Mouse (Mus musculus) kidney, embryonic 14.5 days (tissue): Measurements from ENCODE around the gene Gm10642. TPM values are rescaled to one million over a fixed set of nuclear protein-coding genes. Genes with fewer than 3 reads are reported as not detected.
A peak's percentile ranks its signal among the peaks of the same experiment; 100 is the strongest.

Source experiments
- ATAC-seq: fragments of 200-750 bp; cut with Nextera tagmentation; 2 replicates; pipeline ENCODE4 v1.8.0; 2017; ENCODE audit warnings: moderate number of reproducible peaks, mild to moderate bottlenecking, moderate TSS enrichment, moderate library complexity; ENCODE audit not compliant: low FRiP score, low TSS enrichment
- H3K27ac ChIP-seq: fragments of 300-500 bp; sonication (generic); 2 replicates; pipeline ENCODE4 v1.5.1; 2014; ENCODE audit warnings: low read depth, mild to moderate bottlenecking, low read length, moderate library complexity, mixed read lengths
- H3K27me3 ChIP-seq: fragments of 300-500 bp; sonication (generic); 2 replicates; pipeline ENCODE4 v1.6.1; 2014; ENCODE audit warnings: mild to moderate bottlenecking, low read length; ENCODE audit not compliant: control insufficient read depth, insufficient read depth
- H3K36me3 ChIP-seq: fragments of 300-500 bp; sonication (generic); 2 replicates; pipeline ENCODE4 v1.6.1; 2014; ENCODE audit warnings: low read length, mixed read lengths; ENCODE audit not compliant: control insufficient read depth, insufficient read depth
- H3K4me1 ChIP-seq: fragments of 300-500 bp; sonication (generic); 2 replicates; pipeline ENCODE4 v1.6.1; 2014; ENCODE audit warnings: low read length, mixed read lengths; ENCODE audit not compliant: control insufficient read depth, insufficient read depth
- H3K4me2 ChIP-seq: fragments of 300-500 bp; sonication (generic); replicated peaks from 2 replicates; pipeline ENCODE4 v1.6.1; 2014; ENCODE audit warnings: low read depth, mild to moderate bottlenecking, low read length
- H3K4me3 ChIP-seq: fragments of 300-500 bp; sonication (generic); 2 replicates; pipeline ENCODE4 v1.5.1; 2014; ENCODE audit warnings: mild to moderate bottlenecking, low read length
- H3K9ac ChIP-seq: fragments of 300-500 bp; sonication (generic); 2 replicates; pipeline ENCODE4 v1.6.1; 2014; ENCODE audit warnings: low read depth, mild to moderate bottlenecking, low read length, moderate library complexity
- H3K9me3 ChIP-seq: fragments of 300-500 bp; sonication (generic); 2 replicates; pipeline ENCODE4 v1.6.1; 2016; ENCODE audit warnings: low read length; ENCODE audit not compliant: control insufficient read depth
- WGBS: fragments of 180-500 bp; shearing (Covaris S2); extraction: QIAGEN DNeasy Blood & Tissue Kit; methylation state at CpG from one replicate; pipeline ENCODE4 v1.1.7; 2014; 5-methylcytosine and 5-hydroxymethylcytosine counted together
- polyA plus RNA-seq: library from polyadenylated mRNA; unstranded; fragments of >200 nt; fragmentation: Nextera tagmentation; extraction: Ambion mirVana; gene quantifications from 2 replicates; pipeline ENCODE4 v1.2.1, GENCODE M21; 2014

Gene Gm10642
- polyA plus RNA-seq: 0.24 TPM in 1 of 2 replicates, not detected in the other

DNA sequence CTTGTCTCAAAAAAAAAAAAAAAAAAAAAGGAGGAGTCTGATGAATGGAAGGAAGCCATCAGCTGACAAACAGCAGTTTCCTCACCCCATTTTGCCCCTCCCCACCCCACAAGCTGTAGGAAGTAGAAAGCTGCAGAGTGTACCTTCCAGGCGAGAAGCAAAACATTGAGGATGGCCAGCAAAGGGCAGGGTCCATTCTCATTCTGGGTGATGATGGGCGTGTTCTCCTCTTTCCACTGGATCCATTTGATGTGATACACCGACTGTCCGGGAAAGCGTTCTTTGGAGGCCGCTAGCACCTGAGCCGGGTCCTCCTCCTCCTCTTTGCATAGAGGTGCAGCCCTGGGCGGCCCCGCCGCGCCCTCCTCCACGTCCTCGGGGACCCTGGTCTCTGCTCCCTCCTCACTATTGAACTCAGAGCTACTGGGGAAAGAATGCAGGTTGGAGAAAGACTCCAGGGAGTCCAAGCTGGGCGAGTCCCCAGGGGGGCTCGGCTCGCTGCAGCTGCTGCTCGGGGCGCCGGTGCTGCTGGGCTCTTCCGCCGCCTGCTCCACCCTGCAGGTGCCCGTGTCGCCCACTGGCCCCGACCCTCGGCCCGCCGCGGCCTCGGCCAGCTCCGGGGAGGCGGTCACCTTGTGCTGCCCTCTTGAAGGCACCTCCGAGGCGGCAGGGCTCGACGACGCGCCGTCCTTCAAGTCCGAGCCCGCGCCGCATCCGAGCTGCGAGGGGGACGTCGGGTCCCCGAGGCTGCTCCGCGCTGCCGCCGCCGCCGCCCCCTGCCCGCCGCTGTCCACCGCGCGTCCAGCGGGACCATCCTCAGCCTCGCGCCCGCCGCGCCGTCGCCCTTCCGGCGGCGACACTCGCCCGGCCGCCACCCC lies at the start of gene Gm10642:
Gene Gm10642 (plus strand): TSS at position 122 of the 878 bp plus-strand sequence.
- H3K4me3 ChIP-seq: peak within 1 kb of the TSS; percentile 74
- WGBS: under 1% methylated on average over 71 of the region's 72 CpGs
- peak within 1 kb of the TSS; percentile 93 for H3K27ac ChIP-seq
- peak; percentile 71 for ATAC-seq
- peak within 1 kb of the TSS; percentile 91 for H3K4me2 ChIP-seq
- H3K4me1 ChIP-seq: peaks cover 12% of the 10 kb centered on the region; the same call in 1 of the 2 replicates
- H3K9ac ChIP-seq: peak within 1 kb of the TSS; percentile 85
- no peaks in the 10 kb centered on the region for H3K27me3 ChIP-seq
- H3K36me3 ChIP-seq: no peaks in the 10 kb centered on the region
- H3K9me3 ChIP-seq: no peaks in the 10 kb centered on the region

DNA sequence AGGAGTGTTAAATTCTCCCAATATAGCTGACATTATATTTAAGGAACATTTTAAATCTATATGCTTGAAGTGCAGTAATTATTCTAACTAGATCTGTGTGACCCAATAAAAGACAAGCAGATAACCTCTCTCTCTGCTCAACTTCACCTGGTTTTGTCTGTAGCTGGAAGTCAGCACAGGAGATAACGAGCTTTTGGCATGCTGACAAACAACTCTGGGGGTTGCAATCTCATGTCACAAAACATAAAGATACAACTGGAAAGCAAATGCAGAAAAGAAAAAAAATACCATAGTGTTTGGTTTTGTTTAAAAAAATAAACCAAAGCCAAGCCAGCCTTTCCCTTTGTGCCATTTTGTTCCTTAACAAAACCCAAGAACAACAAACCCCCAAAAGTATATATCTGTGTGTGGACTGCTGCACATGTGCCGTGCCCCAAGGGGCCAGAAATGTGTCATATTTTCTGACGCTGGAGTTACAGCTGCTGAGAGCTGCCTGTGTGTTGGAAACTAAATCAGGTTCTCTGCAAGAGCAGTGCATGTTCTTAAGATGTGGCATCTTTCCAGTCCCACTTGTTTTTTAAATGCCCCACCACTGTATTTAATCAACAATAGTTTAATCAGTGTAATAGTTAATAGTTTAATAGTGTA lies 44.9 kb upstream of the Gm10642 start:
- no peak overlapping the region for H3K27ac ChIP-seq
- H3K27me3 ChIP-seq: no peaks in the 10 kb centered on the region
- peaks cover 4% of the 10 kb centered on the region for H3K36me3 ChIP-seq
- no peak overlapping the region for H3K4me2 ChIP-seq
- no peak overlapping the region for H3K9ac ChIP-seq
- H3K4me3 ChIP-seq: no peak overlapping the region
- WGBS: 65% methylated on average over 3 of the region's 3 CpGs
- ATAC-seq: no peak
- H3K9me3 ChIP-seq: no peaks in the 10 kb centered on the region
- no peaks in the 10 kb centered on the region for H3K4me1 ChIP-seq

- no peaks in the 10 kb centered on the region for H3K4me1 ChIP-seq
- no peaks in the 10 kb centered on the region for H3K27me3 ChIP-seq
- no peak overlapping the region for H3K27ac ChIP-seq
- H3K9ac ChIP-seq: no peak overlapping the region
- no peak overlapping the region for H3K4me2 ChIP-seq
- ATAC-seq: no peak
- 91% methylated on average over 2 of the region's 2 CpGs for WGBS
- no peaks in the 10 kb centered on the region for H3K9me3 ChIP-seq
- no peak overlapping the region for H3K4me3 ChIP-seq
- H3K36me3 ChIP-seq: no peaks in the 10 kb centered on the region
Measured at GRCm38 (mm10) chr9:70629711-70630110, 26.3 kb upstream of the Gm10642 start.

GRCm38 (mm10) chr9:70631665-70632064 lies 24.4 kb upstream of the Gm10642 start:
- no peak overlapping the region for H3K4me3 ChIP-seq
- no peaks in the 10 kb centered on the region for H3K36me3 ChIP-seq
- no peak overlapping the region for H3K9ac ChIP-seq
- 23% methylated on average over 5 of the region's 5 CpGs for WGBS
- ATAC-seq: no peak
- H3K4me1 ChIP-seq: no peaks in the 10 kb centered on the region
- H3K9me3 ChIP-seq: no peaks in the 10 kb centered on the region
- H3K4me2 ChIP-seq: no peak overlapping the region
- no peaks in the 10 kb centered on the region for H3K27me3 ChIP-seq
- no peak overlapping the region for H3K27ac ChIP-seq

- 87% methylated on average over 2 of the region's 2 CpGs for WGBS
- Histone ChIP-seq H3K4me3 (no peak overlapping the region), H3K4me1 (no peaks in the 10 kb centered on the region), H3K36me3 (0 out of 2 replicates have a peak, but pooled peaks cover 2% of the 10 kb centered on the region), H3K27ac (no peak overlapping the region), H3K9me3 (no peaks in the 10 kb centered on the region), H3K9ac (no peak overlapping the region), H3K27me3 (no peaks in the 10 kb centered on the region), H3K4me2 (no peak overlapping the region)
- no peak for ATAC-seq
Measured at GRCm38 (mm10) chr9:70636748-70637147, 19.3 kb upstream of the Gm10642 start.

DNA sequence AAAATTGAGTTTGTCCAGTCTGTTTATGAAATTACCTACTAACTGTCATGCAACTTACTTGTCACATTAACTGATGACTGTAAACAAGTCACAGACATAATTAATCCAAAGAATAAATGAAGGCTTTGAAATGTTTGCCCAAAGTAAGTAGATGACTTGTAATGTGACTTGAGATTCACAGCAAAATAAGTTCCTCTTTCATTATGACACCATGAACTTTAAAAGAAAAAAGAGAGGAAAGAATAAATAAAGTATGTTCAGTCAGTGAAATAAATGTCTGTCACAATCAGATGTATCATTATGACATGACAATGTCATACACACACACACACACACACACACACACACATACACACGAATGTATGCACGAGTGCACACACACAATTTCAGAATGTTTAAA lies 5.8 kb upstream of the Gm10642 start:
- Histone ChIP-seq H3K4me3 (no peak overlapping the region), H3K36me3 (no peaks in the 10 kb centered on the region), H3K9ac (no peak overlapping the region), H3K4me1 (peaks cover 6% of the 10 kb centered on the region; the same call in 1 of the 2 replicates), H3K27me3 (no peaks in the 10 kb centered on the region), H3K27ac (no peak overlapping the region), H3K9me3 (no peaks in the 10 kb centered on the region), H3K4me2 (no peak overlapping the region)
- no peak for ATAC-seq
- WGBS: 80% methylated on average over 2 of the region's 2 CpGs

- Histone ChIP-seq H3K4me1 (peaks cover 12% of the 10 kb centered on the region; the same call in 1 of the 2 replicates), H3K4me3 (no peak overlapping the region), H3K27ac (no peak overlapping the region), H3K36me3 (no peaks in the 10 kb centered on the region), H3K9ac (no peak overlapping the region), H3K4me2 (no peak overlapping the region), H3K9me3 (no peaks in the 10 kb centered on the region), H3K27me3 (no peaks in the 10 kb centered on the region)
- ATAC-seq: no peak
- 95% methylated on average over 1 of the region's 1 CpGs for whole genome bisulfite sequencing
Measured at GRCm38 (mm10) chr9:70650994-70651393, 5.1 kb upstream of the Gm10642 start.

DNA sequence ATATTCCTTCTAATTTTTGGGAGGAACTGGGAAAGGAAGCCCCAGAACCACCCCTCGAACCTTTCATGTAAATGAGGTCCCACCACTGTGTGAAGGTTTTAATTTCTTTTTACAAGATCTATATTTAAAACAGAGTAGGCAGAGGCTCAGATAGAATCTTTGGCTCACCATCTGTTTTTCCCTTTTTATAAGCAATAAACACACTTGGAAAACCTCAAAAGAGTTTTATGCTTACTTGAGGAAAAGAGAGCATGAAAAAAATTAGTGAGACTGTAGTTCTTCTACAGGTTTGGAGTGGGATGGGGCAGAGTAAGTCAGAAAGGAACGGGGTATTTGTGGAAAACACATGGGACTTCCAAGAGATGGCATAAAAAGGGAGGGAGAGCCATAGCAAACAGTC lies 3.8 kb upstream of the Gm10642 start:
- no peaks in the 10 kb centered on the region for H3K9me3 ChIP-seq
- H3K4me1 ChIP-seq: peaks cover 12% of the 10 kb centered on the region; the same call in 1 of the 2 replicates
- H3K4me3 ChIP-seq: no peak overlapping the region
- no peaks in the 10 kb centered on the region for H3K27me3 ChIP-seq
- no peak overlapping the region for H3K9ac ChIP-seq
- no peaks in the 10 kb centered on the region for H3K36me3 ChIP-seq
- 78% methylated on average over 2 of the region's 2 CpGs for WGBS
- no peak overlapping the region for H3K27ac ChIP-seq
- no peak for ATAC-seq
- H3K4me2 ChIP-seq: no peak overlapping the region

GRCm38 (mm10) chr9:70653875-70654274 lies 2.2 kb upstream of the Gm10642 start:
- H3K4me1 ChIP-seq: peaks cover 12% of the 10 kb centered on the region; the same call in 1 of the 2 replicates
- H3K4me2 ChIP-seq: no peak overlapping the region
- no peak overlapping the region for H3K27ac ChIP-seq
- 69% methylated on average over 2 of the region's 2 CpGs for WGBS
- no peak for ATAC-seq
- H3K9ac ChIP-seq: no peak overlapping the region
- no peaks in the 10 kb centered on the region for H3K27me3 ChIP-seq
- H3K4me3 ChIP-seq: no peak overlapping the region; the same call in 1 of the 2 replicates
- no peaks in the 10 kb centered on the region for H3K9me3 ChIP-seq
- no peaks in the 10 kb centered on the region for H3K36me3 ChIP-seq
